ENCODE assay signal across 8 mouse cellular contexts in the genomic region with DNA sequence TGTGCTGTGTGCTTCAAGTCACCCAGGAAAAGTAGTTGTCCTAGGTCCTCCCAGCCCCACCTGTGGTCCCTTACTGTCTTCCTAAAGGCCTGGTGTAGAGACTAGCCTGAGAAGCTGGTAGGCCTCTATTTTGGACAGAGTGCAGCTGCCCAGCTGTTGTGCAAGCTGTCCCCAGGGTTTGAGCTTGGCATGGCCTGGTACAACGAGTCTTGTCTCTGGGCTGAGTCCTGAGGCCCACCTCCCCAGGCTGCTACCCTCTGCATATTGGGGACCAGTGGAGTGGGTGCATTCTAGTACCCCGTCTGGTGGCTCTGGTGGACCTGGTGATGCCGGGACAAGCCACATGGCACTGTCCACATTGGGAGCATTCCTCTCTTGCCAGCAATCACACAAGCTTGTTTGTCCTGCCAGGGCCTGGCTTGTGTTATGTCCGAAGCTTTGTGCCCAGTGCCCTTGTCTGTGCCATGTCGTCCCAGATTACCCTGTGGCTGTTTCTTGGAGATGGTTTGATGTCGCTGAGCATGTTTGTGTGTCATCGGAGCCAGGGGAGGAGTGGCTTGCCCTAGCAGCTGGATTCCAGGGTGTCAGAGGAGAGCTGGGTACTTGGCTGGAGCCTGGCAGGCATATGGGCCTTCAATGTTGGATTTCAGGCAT. TPM values are rescaled to one million over a fixed set of nuclear protein-coding genes. Genes with fewer than 3 reads are reported as not detected.
DNase-seq lines count a peak whose midpoint lies in the region; ATAC-seq and TF ChIP-seq lines count a peak whose summit lies in the region.

No protein-coding gene starts in this region.

- no peak for TF ChIP-seq POLR2A in liver, adult 2 months (IDR thresholded peaks at IDR 0.05; ENCODE audit: extremely low read depth, insufficient read depth, low read length)
- no peak for TF ChIP-seq POLR2A in thymus, adult 2 months (IDR thresholded peaks at IDR 0.05; ENCODE audit: control insufficient read depth, extremely low read depth, insufficient read depth, low read length, poor library complexity)

- peak overlapping the region; percentile 9; the same call in 1 of the 2 replicates for H3K9ac ChIP-seq in liver, adult 2 months (ENCODE audit: low read depth, low read length)
- no peak overlapping the region for H3K9ac ChIP-seq in liver, postnatal 0 days (replicated peaks)
- H3K9ac ChIP-seq in liver, embryonic 13.5 days: peak overlapping the region; percentile 67

- H3K4me2 ChIP-seq in liver, postnatal 0 days (ENCODE audit: low read depth, low read length): no peak overlapping the region
- H3K4me2 ChIP-seq in liver, embryonic 13.5 days: peak overlapping the region; percentile 87

- H3K27ac ChIP-seq in liver, adult 2 months (replicated peaks; ENCODE audit: insufficient read depth, low read depth, low read length): peak overlapping the region; percentile 66
- H3K27ac ChIP-seq in liver, postnatal 0 days (ENCODE audit: low read depth): no peak overlapping the region
- peak overlapping the region; percentile 100 for H3K27ac ChIP-seq in gastrocnemius, adult 2 months
- peak overlapping the region; percentile 84 for H3K27ac ChIP-seq in liver, embryonic 13.5 days
- no peak overlapping the region for H3K27ac ChIP-seq in thymus, adult 2 months (ENCODE audit: control insufficient read depth, insufficient read depth, low read length)

- peak; percentile 69 for DNase-seq in adrenal gland, postnatal 14 days
- DNase-seq in adrenal gland, adult 18-20 months (ENCODE audit: low spot score in 2 of 2): no peak
- DNase-seq in liver, adult 2 months (ENCODE audit: extremely low read depth, low read depth, low spot score): peak; percentile 95
- DNase-seq in liver, postnatal 0 days: no peak
- DNase-seq in gastrocnemius, adult 2 months: peak; percentile 87
- no peak for DNase-seq in liver, embryonic 13.5 days
- no peak for DNase-seq in frontal cortex, postnatal 10 days (ENCODE audit: low spot score in 2 of 2)
- DNase-seq in thymus, adult 2 months: no peak

- ATAC-seq in liver, postnatal 0 days: no peak
- no peak for ATAC-seq in liver, embryonic 13.5 days (ENCODE audit: low read depth)

- H3K4me3 ChIP-seq in liver, adult 2 months (ENCODE audit: insufficient read depth, low read depth, low read length): no peak overlapping the region
- H3K4me3 ChIP-seq in liver, postnatal 0 days (ENCODE audit: low read depth, low read length): no peak overlapping the region
- peak overlapping the region; percentile 53 for H3K4me3 ChIP-seq in gastrocnemius, adult 2 months
- no peak overlapping the region; the same call in 1 of the 2 replicates for H3K4me3 ChIP-seq in liver, embryonic 13.5 days (replicated peaks)
- H3K4me3 ChIP-seq in thymus, adult 2 months (ENCODE audit: control insufficient read depth, insufficient read depth, low read length): no peak overlapping the region

- H3K79me2 ChIP-seq in liver, adult 2 months (ENCODE audit: control insufficient read depth, insufficient read depth, low read length): peaks cover 17% of the 10 kb centered on the region; the same call in 1 of the 2 replicates

- no peaks in the 10 kb centered on the region for H3K9me3 ChIP-seq in liver, postnatal 0 days (ENCODE audit: low read length)
- H3K9me3 ChIP-seq in liver, embryonic 13.5 days (replicated peaks): no peaks in the 10 kb centered on the region

- WGBS in liver, adult 2 months: 26% methylated on average over 7 of the region's 7 CpGs
- WGBS in liver, postnatal 0 days (ENCODE audit: insufficient replicate concordance): 81% methylated on average over 7 of the region's 7 CpGs
- 69% methylated on average over 7 of the region's 7 CpGs for WGBS in liver, embryonic 13.5 days (ENCODE audit: insufficient replicate concordance)
- WGBS in thymus, adult 2 months: 91% methylated on average over 7 of the region's 7 CpGs

- no peak for TF ChIP-seq EP300 in liver, postnatal 0 days (IDR thresholded peaks at IDR 0.05; ENCODE audit: low read depth)

- no peaks in the 10 kb centered on the region for H3K36me3 ChIP-seq in liver, adult 2 months (ENCODE audit: control insufficient read depth, insufficient read depth, low read length)
- peaks cover 25% of the 10 kb centered on the region for H3K36me3 ChIP-seq in liver, postnatal 0 days (replicated peaks; ENCODE audit: insufficient read depth, low read length)
- H3K36me3 ChIP-seq in liver, embryonic 13.5 days: peaks cover 32% of the 10 kb centered on the region
- peaks cover 3% of the 10 kb centered on the region; the same call in 1 of the 2 replicates for H3K36me3 ChIP-seq in thymus, adult 2 months (ENCODE audit: control insufficient read depth, insufficient read depth, low read length)

- no peaks in the 10 kb centered on the region for H3K27me3 ChIP-seq in liver, adult 2 months (ENCODE audit: control insufficient read depth, insufficient read depth, low read length)
- no peaks in the 10 kb centered on the region for H3K27me3 ChIP-seq in liver, postnatal 0 days (ENCODE audit: insufficient read depth, low read length)
- H3K27me3 ChIP-seq in liver, embryonic 13.5 days: no peaks in the 10 kb centered on the region
- no peaks in the 10 kb centered on the region for H3K27me3 ChIP-seq in thymus, adult 2 months (ENCODE audit: control insufficient read depth, insufficient read depth, low read length)

- intact Hi-C loops in gastrocnemius, adult 2 months (cut with DNase I): loop anchor here (5.0 to 10.0 kb wide), 2 partner anchors 41 to 289 kb away; no protein-coding TSS in a partner anchor

- H3K4me1 ChIP-seq in liver, adult 2 months (ENCODE audit: control insufficient read depth, insufficient read depth, low read length): peaks cover 34% of the 10 kb centered on the region
- H3K4me1 ChIP-seq in liver, postnatal 0 days (ENCODE audit: insufficient read depth): peaks cover 30% of the 10 kb centered on the region
- H3K4me1 ChIP-seq in liver, embryonic 13.5 days (replicated peaks): peaks cover 88% of the 10 kb centered on the region
- peaks cover 11% of the 10 kb centered on the region for H3K4me1 ChIP-seq in thymus, adult 2 months (replicated peaks; ENCODE audit: control insufficient read depth, insufficient read depth, low read length)

- TF ChIP-seq CTCF in liver, adult 2 months (IDR thresholded peaks at IDR 0.05; ENCODE audit: low read depth, low read length): no peak
- TF ChIP-seq CTCF in liver, postnatal 0 days (IDR thresholded peaks at IDR 0.05; ENCODE audit: low read depth): no peak
- TF ChIP-seq CTCF in gastrocnemius, adult 2 months (IDR thresholded peaks at IDR 0.05): no peak
- no peak for TF ChIP-seq CTCF in thymus, adult 2 months (IDR thresholded peaks at IDR 0.05; ENCODE audit: borderline replicate concordance, control insufficient read depth, extremely low read depth, insufficient read depth, low read length, poor library complexity)

RNA-seq across cellular contexts. Expression of a gene that starts 3.6 kb away (rescaled TPM):
- total RNA-seq in adrenal gland, postnatal 14 days (2021): 36.1 and 39.8 TPM in 2 replicates
- 10 to 100 TPM; 70.6 to 70.7 TPM for total RNA-seq in adrenal gland, adult 18-20 months (2021)
- 3.0 and 3.2 TPM in 2 replicates for total RNA-seq in liver, adult 2 months (2014; rRNA removed)
- 9.7 and 13.7 TPM in 2 replicates for polyA plus RNA-seq in liver, adult 2 months (2012; rRNA removed)
- 0.66 and 0.73 TPM in 2 replicates for polyA plus RNA-seq in liver, postnatal 0 days (2015; fragmentation: Nextera tagmentation; extraction: Ambion mirVana)
- total RNA-seq in gastrocnemius, adult 2 months (2021): 10 to 100 TPM; 29.1 to 30.7 TPM
- polyA plus RNA-seq in liver, embryonic 13.5 days (2015; fragmentation: Nextera tagmentation; extraction: Ambion mirVana): 1.3 and 1.4 TPM in 2 replicates
- 50.7 and 51.6 TPM in 2 replicates for polyA plus RNA-seq in thymus, adult 2 months (2012; rRNA removed)

RNA-seq across cellular contexts. Expression of a gene that starts 28.5 kb away (rescaled TPM):
- 3.3 and 8.9 TPM in 2 replicates for total RNA-seq in adrenal gland, postnatal 14 days (2021)
- 1 to 10 TPM; 1.2 to 1.3 TPM for total RNA-seq in adrenal gland, adult 18-20 months (2021)
- 0.28 and 0.67 TPM in 2 replicates for total RNA-seq in liver, adult 2 months (2014; rRNA removed)
- 0.31 and 1.0 TPM in 2 replicates for polyA plus RNA-seq in liver, adult 2 months (2012; rRNA removed)
- polyA plus RNA-seq in liver, postnatal 0 days (2015; fragmentation: Nextera tagmentation; extraction: Ambion mirVana): 8.3 and 9.0 TPM in 2 replicates
- 1 to 10 TPM; 1.5 to 1.6 TPM for total RNA-seq in gastrocnemius, adult 2 months (2021)
- polyA plus RNA-seq in liver, embryonic 13.5 days (2015; fragmentation: Nextera tagmentation; extraction: Ambion mirVana): 14.6 and 14.8 TPM in 2 replicates
- 247 and 277 TPM in 2 replicates for polyA plus RNA-seq in thymus, adult 2 months (2012; rRNA removed)

RNA-seq across cellular contexts. Expression of a gene that starts 59.2 kb away (rescaled TPM):
- total RNA-seq in adrenal gland, postnatal 14 days (2021): 36.8 and 43.4 TPM in 2 replicates
- total RNA-seq in adrenal gland, adult 18-20 months (2021): 10 to 100 TPM; 36.1 to 36.5 TPM
- total RNA-seq in liver, adult 2 months (2014; rRNA removed): 10.4 and 13.2 TPM in 2 replicates
- 27.8 and 33.6 TPM in 2 replicates for polyA plus RNA-seq in liver, adult 2 months (2012; rRNA removed)
- 6.1 and 6.2 TPM in 2 replicates for polyA plus RNA-seq in liver, postnatal 0 days (2015; fragmentation: Nextera tagmentation; extraction: Ambion mirVana)
- 10 to 100 TPM; 12.9 to 13.9 TPM for total RNA-seq in gastrocnemius, adult 2 months (2021)
- polyA plus RNA-seq in liver, embryonic 13.5 days (2015; fragmentation: Nextera tagmentation; extraction: Ambion mirVana): 5.6 and 5.9 TPM in 2 replicates
- 55.5 and 55.7 TPM in 2 replicates for polyA plus RNA-seq in thymus, adult 2 months (2012; rRNA removed)

Comparison
In these comparisons a context has a peak if more than half of its experiments do, and no peak if none do; other contexts are left out.
1. DNase-seq: peak in adrenal gland, postnatal 14 days (single experiment), liver, adult 2 months (single experiment) and gastrocnemius, adult 2 months (single experiment); none in adrenal gland, adult 18-20 months (0 of 2), liver, postnatal 0 days (single experiment), liver, embryonic 13.5 days (single experiment), frontal cortex, postnatal 10 days (0 of 2) and thymus, adult 2 months (single experiment).
2. H3K27ac ChIP-seq: peak in liver, adult 2 months (single experiment), gastrocnemius, adult 2 months (single experiment) and liver, embryonic 13.5 days (single experiment); none in liver, postnatal 0 days (single experiment) and thymus, adult 2 months (single experiment).